Mouse (Mus musculus) heart, embryonic 11.5 days (tissue): ENCODE results near the gene Ctbs. TPM values are rescaled to one million over a fixed set of nuclear protein-coding genes. Genes with fewer than 3 reads are reported as not detected.

ENCODE experiments used
- ATAC-seq: fragments of 200-750 bp; cut with Nextera tagmentation; replicated peaks from 2 replicates; pipeline ENCODE4 v1.8.0; 2017; ENCODE audit warnings: moderate library complexity; ENCODE audit not compliant: insufficient number of reproducible peaks, low FRiP score, low TSS enrichment
- H3K27ac ChIP-seq: fragments of 300-500 bp; sonication (generic); 2 replicates; pipeline ENCODE4 v1.5.1; 2014; ENCODE audit warnings: mild to moderate bottlenecking, low read depth, low read length
- H3K27me3 ChIP-seq: fragments of 300-500 bp; sonication (generic); 2 replicates; pipeline ENCODE4 v1.6.1; 2014; ENCODE audit warnings: mild to moderate bottlenecking, low read length, mixed read lengths; ENCODE audit not compliant: control insufficient read depth, insufficient read depth
- H3K36me3 ChIP-seq: fragments of 300-500 bp; sonication (generic); 2 replicates; pipeline ENCODE4 v1.6.1; 2014; ENCODE audit warnings: mild to moderate bottlenecking, low read length, moderate library complexity, mixed read lengths; ENCODE audit not compliant: control insufficient read depth, insufficient read depth
- H3K4me1 ChIP-seq: fragments of 300-500 bp; sonication (generic); 2 replicates; pipeline ENCODE4 v1.6.1; 2014; ENCODE audit warnings: low read length; ENCODE audit not compliant: control insufficient read depth, insufficient read depth
- H3K4me2 ChIP-seq: fragments of 300-500 bp; sonication (generic); 2 replicates; pipeline ENCODE4 v1.6.1; 2014; ENCODE audit warnings: mild to moderate bottlenecking, moderate library complexity
- H3K4me3 ChIP-seq: fragments of 300-500 bp; sonication (generic); 2 replicates; pipeline ENCODE4 v1.5.1; 2014; ENCODE audit warnings: low read depth, low read length
- H3K9ac ChIP-seq: fragments of 300-500 bp; sonication (generic); 2 replicates; pipeline ENCODE4 v1.6.1; 2014; ENCODE audit warnings: mild to moderate bottlenecking, low read depth, low read length, moderate library complexity
- H3K9me3 ChIP-seq: fragments of 300-500 bp; sonication (generic); replicated peaks from 2 replicates; pipeline ENCODE4 v1.6.1; 2016; ENCODE audit warnings: low read length; ENCODE audit not compliant: control insufficient read depth
- WGBS: fragments of 180-500 bp; shearing (Covaris S2); extraction: QIAGEN DNeasy Blood & Tissue Kit; methylation state at CpG from one replicate; pipeline ENCODE4 v1.1.7; 2014; ENCODE audit not compliant: insufficient replicate concordance; 5-methylcytosine and 5-hydroxymethylcytosine counted together
- polyA plus RNA-seq: library from polyadenylated mRNA; unstranded; fragments of >200 nt; fragmentation: Nextera tagmentation; extraction: Ambion mirVana; gene quantifications from 2 replicates; pipeline ENCODE4 v1.2.1, GENCODE M21; 2014

The Ctbs gene
- polyA plus RNA-seq, 1 experiment from 2014 or later: 10.8 TPM

DNA sequence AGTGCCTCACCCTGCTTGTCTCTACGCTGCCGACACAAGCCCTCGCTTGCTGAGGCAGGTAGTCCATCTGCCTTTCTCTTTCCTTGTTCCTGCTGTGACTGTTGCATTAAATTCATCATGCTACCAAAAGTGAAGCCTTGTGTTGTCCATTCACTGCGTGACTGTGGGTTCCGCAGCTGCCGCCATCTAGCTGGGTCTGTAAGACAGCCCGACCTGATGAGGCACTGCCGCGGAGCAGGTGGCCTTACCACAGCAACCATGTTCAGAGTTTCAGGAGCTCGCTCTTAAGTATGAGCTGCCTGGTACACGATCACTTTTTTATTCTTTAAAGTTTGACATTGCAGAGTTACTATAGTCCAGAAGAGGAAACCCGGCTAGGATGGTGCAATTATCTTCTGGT is 9.6 kb upstream of the Ctbs start:
- no peak overlapping the region for H3K4me3 ChIP-seq
- peaks cover 9% of the 10 kb centered on the region; the same call in 1 of the 2 replicates for H3K36me3 ChIP-seq
- 95% methylated on average over 12 of the region's 12 CpGs for WGBS
- ATAC-seq: no peak
- H3K4me1 ChIP-seq: no peaks in the 10 kb centered on the region
- no peak overlapping the region for H3K9ac ChIP-seq
- H3K4me2 ChIP-seq: no peak overlapping the region
- no peak overlapping the region for H3K27ac ChIP-seq
- no peaks in the 10 kb centered on the region for H3K27me3 ChIP-seq
- H3K9me3 ChIP-seq: no peaks in the 10 kb centered on the region

GRCm38 (mm10) chr3:146440422-146440821 is 9.2 kb upstream of the Ctbs start:
- no peaks in the 10 kb centered on the region for H3K9me3 ChIP-seq
- H3K9ac ChIP-seq: no peak overlapping the region
- no peak overlapping the region for H3K27ac ChIP-seq
- no peak for ATAC-seq
- no peaks in the 10 kb centered on the region for H3K4me1 ChIP-seq
- H3K27me3 ChIP-seq: no peaks in the 10 kb centered on the region
- H3K36me3 ChIP-seq: peaks cover 9% of the 10 kb centered on the region; the same call in 1 of the 2 replicates
- WGBS: 86% methylated on average over 7 of the region's 7 CpGs
- no peak overlapping the region for H3K4me2 ChIP-seq
- no peak overlapping the region for H3K4me3 ChIP-seq

DNA sequence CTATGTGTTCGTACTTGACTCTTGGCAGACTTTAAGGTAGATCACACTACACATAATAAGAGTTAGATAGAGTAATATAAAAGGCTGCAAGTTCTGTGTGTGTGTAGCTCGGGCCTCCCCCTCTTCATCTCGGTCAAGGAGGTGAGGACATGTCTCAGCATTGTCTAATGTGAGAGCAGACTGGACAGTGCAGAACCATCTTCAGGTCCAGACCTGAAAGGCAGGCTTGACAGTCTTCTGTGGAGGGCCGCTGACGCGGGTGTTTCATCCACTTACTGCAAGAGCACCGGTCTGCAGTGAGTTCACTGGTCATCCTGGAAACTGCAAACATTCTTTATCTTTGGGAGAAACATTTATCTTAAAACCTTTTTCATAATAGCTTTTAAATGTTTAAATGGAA is 7.1 kb upstream of the Ctbs start:
- ATAC-seq: no peak
- Histone ChIP-seq H3K4me2 (no peak overlapping the region), H3K4me3 (no peak overlapping the region), H3K4me1 (no peaks in the 10 kb centered on the region), H3K27ac (no peak overlapping the region), H3K36me3 (0 out of 2 replicates have a peak, but pooled peaks cover 7% of the 10 kb centered on the region), H3K27me3 (no peaks in the 10 kb centered on the region), H3K9ac (no peak overlapping the region), H3K9me3 (no peaks in the 10 kb centered on the region)
- 90% methylated on average over 7 of the region's 7 CpGs for WGBS

GRCm38 (mm10) chr3:146442936-146443335 is 6.7 kb upstream of the Ctbs start:
- Histone ChIP-seq H3K9me3 (no peaks in the 10 kb centered on the region), H3K27me3 (no peaks in the 10 kb centered on the region), H3K4me1 (no peaks in the 10 kb centered on the region), H3K27ac (no peak overlapping the region), H3K9ac (no peak overlapping the region), H3K4me3 (no peak overlapping the region), H3K36me3 (0 out of 2 replicates have a peak, but pooled peaks cover 7% of the 10 kb centered on the region), H3K4me2 (no peak overlapping the region)
- ATAC-seq: no peak
- WGBS: 93% methylated on average over 8 of the region's 8 CpGs

- H3K4me2 ChIP-seq: no peak overlapping the region
- WGBS: 94% methylated on average over 7 of the region's 7 CpGs
These were observed 6.2 kb upstream of the Ctbs start for GRCm38 (mm10) chr3:146443380-146443779.

DNA sequence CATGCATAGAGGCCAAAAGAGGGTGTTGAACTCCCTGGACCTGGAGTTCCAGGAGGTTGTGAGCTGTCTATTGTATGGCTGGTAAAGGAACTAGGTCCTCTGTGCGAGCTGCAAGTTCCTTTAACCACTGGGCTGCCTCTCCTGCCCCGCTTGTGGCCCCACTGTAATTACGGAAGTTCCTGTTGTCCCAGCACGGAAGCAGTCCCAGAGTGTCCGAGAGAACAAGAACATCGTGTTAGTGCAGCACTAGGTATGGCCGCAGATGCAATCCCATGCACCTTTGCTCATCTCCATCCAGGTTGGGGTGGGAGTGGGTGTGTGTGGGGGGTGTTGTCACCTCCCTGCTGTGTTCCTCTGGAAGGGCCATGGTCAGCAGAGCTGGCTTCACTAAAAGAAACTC is 4.7 kb upstream of the Ctbs start:
- Histone ChIP-seq H3K4me1 (0 out of 2 replicates have a peak, but pooled peaks cover 9% of the 10 kb centered on the region), H3K36me3 (0 out of 2 replicates have a peak, but pooled peaks cover 3% of the 10 kb centered on the region)

More at GRCm38 (mm10) chr3:146443380-146443779, 6.2 kb upstream of the Ctbs start:
- Histone ChIP-seq H3K4me1 (0 out of 2 replicates have a peak, but pooled peaks cover 4% of the 10 kb centered on the region), H3K36me3 (0 out of 2 replicates have a peak, but pooled peaks cover 7% of the 10 kb centered on the region), H3K27ac (no peak overlapping the region), H3K27me3 (no peaks in the 10 kb centered on the region), H3K9ac (no peak overlapping the region), H3K4me3 (no peak overlapping the region), H3K9me3 (no peaks in the 10 kb centered on the region)
- ATAC-seq: no peak

GRCm38 (mm10) chr3:146447156-146447555 is 2.4 kb upstream of the Ctbs start:
- Histone ChIP-seq H3K27me3 (no peaks in the 10 kb centered on the region), H3K4me3 (no peak overlapping the region), H3K9ac (no peak overlapping the region), H3K9me3 (no peaks in the 10 kb centered on the region), H3K4me2 (no peak overlapping the region), H3K27ac (no peak overlapping the region), H3K4me1 (peaks cover 12% of the 10 kb centered on the region; the same call in 1 of the 2 replicates), H3K36me3 (0 out of 2 replicates have a peak, but pooled peaks cover 3% of the 10 kb centered on the region)
- WGBS: 96% methylated on average over 5 of the region's 5 CpGs
- no peak for ATAC-seq

More for the DNA sequence above, 4.7 kb upstream of the Ctbs start:
- Histone ChIP-seq H3K4me3 (no peak overlapping the region), H3K9me3 (no peaks in the 10 kb centered on the region), H3K27ac (no peak overlapping the region), H3K27me3 (no peaks in the 10 kb centered on the region), H3K9ac (no peak overlapping the region), H3K4me2 (no peak overlapping the region)
- no peak for ATAC-seq
- 96% methylated on average over 7 of the region's 7 CpGs for WGBS

GRCm38 (mm10) chr3:146447598-146447997 is 2.0 kb upstream of the Ctbs start:
- H3K4me2 ChIP-seq: no peak overlapping the region
- H3K4me3 ChIP-seq: no peak overlapping the region
- no peak overlapping the region for H3K9ac ChIP-seq
- ATAC-seq: no peak
- H3K9me3 ChIP-seq: no peaks in the 10 kb centered on the region
- 0 out of 2 replicates have a peak, but pooled peaks cover 3% of the 10 kb centered on the region for H3K36me3 ChIP-seq
- H3K27ac ChIP-seq: no peak overlapping the region
- H3K27me3 ChIP-seq: no peaks in the 10 kb centered on the region
- peaks cover 12% of the 10 kb centered on the region; the same call in 1 of the 2 replicates for H3K4me1 ChIP-seq
- 85% methylated on average over 3 of the region's 3 CpGs for WGBS

DNA sequence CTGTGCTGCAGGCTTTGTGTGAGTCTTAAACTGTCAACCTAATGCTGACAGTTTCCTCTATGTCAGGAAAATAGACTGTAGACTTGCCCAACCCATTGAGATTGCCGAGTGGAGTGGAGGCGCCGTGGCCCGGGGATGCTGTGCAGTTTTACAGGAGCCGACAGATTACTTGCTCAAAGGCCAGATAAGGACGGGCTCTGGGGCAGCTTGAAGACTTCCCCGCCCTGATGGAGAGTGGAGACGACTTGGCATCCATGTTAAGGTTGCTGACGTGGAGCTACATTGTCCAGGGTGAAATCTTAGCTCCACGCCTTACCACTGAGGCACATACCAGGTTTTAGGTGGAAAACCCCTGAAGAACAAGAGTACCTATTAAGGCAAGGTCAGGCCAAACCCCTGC is 1.2 kb upstream of the Ctbs start:
- no peak for ATAC-seq
- no peak overlapping the region for H3K4me2 ChIP-seq
- no peaks in the 10 kb centered on the region for H3K27me3 ChIP-seq
- H3K9me3 ChIP-seq: no peaks in the 10 kb centered on the region
- no peak overlapping the region for H3K9ac ChIP-seq
- no peak overlapping the region for H3K4me3 ChIP-seq
- 0 out of 2 replicates have a peak, but pooled peaks cover 3% of the 10 kb centered on the region for H3K36me3 ChIP-seq
- peaks cover 12% of the 10 kb centered on the region; the same call in 1 of the 2 replicates for H3K4me1 ChIP-seq
- no peak overlapping the region for H3K27ac ChIP-seq
- WGBS: 42% methylated on average over 10 of the region's 10 CpGs
